Mouse (Mus musculus) intestine, embryonic 15.5 days (tissue): ENCODE measurements around the gene 2810408A11Rik. TPM values are rescaled to one million over a fixed set of nuclear protein-coding genes. Genes with fewer than 3 reads are reported as not detected.
"Not testable (repeated sequence)": the region's sequence is repeated elsewhere in the genome, so short reads cannot be mapped to it uniquely, and the experiment has no call there.

ENCODE experiments used
- ATAC-seq: fragments of 200-750 bp; cut with Nextera tagmentation; 2 replicates; pipeline ENCODE4 v1.8.0; 2017; ENCODE audit warnings: moderate TSS enrichment, moderate library complexity
- H3K27ac ChIP-seq: fragments of 300-500 bp; sonication (generic); 2 replicates; pipeline ENCODE4 v1.5.1; 2015; ENCODE audit warnings: mild to moderate bottlenecking, inconsistent platforms
- H3K27me3 ChIP-seq: fragments of 300-500 bp; sonication (generic); replicated peaks from 2 replicates; pipeline ENCODE4 v1.6.1; 2015; ENCODE audit warnings: inconsistent platforms
- H3K36me3 ChIP-seq: fragments of 300-500 bp; sonication (generic); 2 replicates; pipeline ENCODE4 v1.6.1; 2015; ENCODE audit warnings: inconsistent platforms
- H3K4me1 ChIP-seq: fragments of 300-500 bp; sonication (generic); replicated peaks from 2 replicates; pipeline ENCODE4 v1.6.1; 2015; ENCODE audit warnings: inconsistent platforms
- H3K4me2 ChIP-seq: fragments of 300-500 bp; sonication (generic); replicated peaks from 2 replicates; pipeline ENCODE4 v1.6.1; 2015; ENCODE audit warnings: mild to moderate bottlenecking, inconsistent platforms
- H3K4me3 ChIP-seq: fragments of 300-500 bp; sonication (generic); replicated peaks from 2 replicates; pipeline ENCODE4 v1.5.1; 2015; ENCODE audit warnings: inconsistent platforms
- H3K9ac ChIP-seq: fragments of 300-500 bp; sonication (generic); 2 replicates; pipeline ENCODE4 v1.6.1; 2015; ENCODE audit warnings: inconsistent platforms
- H3K9me3 ChIP-seq: fragments of 300-500 bp; sonication (generic); 2 replicates; pipeline ENCODE4 v1.6.1; 2016; ENCODE audit warnings: inconsistent platforms
- WGBS: fragments of 180-500 bp; shearing (Covaris S2); methylation state at CpG from one replicate; pipeline ENCODE4 v1.1.7; 2015; 5-methylcytosine and 5-hydroxymethylcytosine counted together
- polyA plus RNA-seq: library from polyadenylated mRNA; unstranded; fragments of >200 nt; fragmentation: Nextera tagmentation; extraction: Ambion mirVana; gene quantifications from 2 replicates; pipeline ENCODE4 v1.2.1, GENCODE M21; 2015

The 2810408A11Rik gene
- polyA plus RNA-seq, 1 experiment from 2014 or later: 7.7 TPM

GRCm38 (mm10) chr11:69937834-69938233, 37.0 kb upstream of the 2810408A11Rik start:
- H3K4me3 ChIP-seq: no peak overlapping the region
- ATAC-seq: no peak
- H3K27me3 ChIP-seq: peaks cover 8% of the 10 kb centered on the region; the same call in 1 of the 2 replicates
- no peaks in the 10 kb centered on the region for H3K9me3 ChIP-seq
- H3K36me3 ChIP-seq: no peaks in the 10 kb centered on the region
- 76% methylated on average over 5 of the region's 5 CpGs for WGBS
- H3K4me2 ChIP-seq: peak overlapping the region; percentile 100; the same call in 1 of the 2 replicates
- no peak overlapping the region for H3K27ac ChIP-seq
- H3K4me1 ChIP-seq: peaks cover 37% of the 10 kb centered on the region
- no peak overlapping the region for H3K9ac ChIP-seq

GRCm38 (mm10) chr11:69937385-69937784, 36.6 kb upstream of the 2810408A11Rik start:
- Histone ChIP-seq H3K4me1 (peaks cover 37% of the 10 kb centered on the region), H3K9me3 (no peaks in the 10 kb centered on the region), H3K4me2 (peak overlapping the region; percentile 100; the same call in 1 of the 2 replicates), H3K27ac (peak overlapping the region; percentile 14; the same call in 1 of the 2 replicates), H3K27me3 (peaks cover 8% of the 10 kb centered on the region; the same call in 1 of the 2 replicates), H3K4me3 (no peak overlapping the region; the same call in 1 of the 2 replicates), H3K36me3 (no peaks in the 10 kb centered on the region), H3K9ac (no peak overlapping the region)
- WGBS: 30% methylated on average over 4 of the region's 4 CpGs
- ATAC-seq: no peak

GRCm38 (mm10) chr11:69936714-69937347, 36.0 kb upstream of the 2810408A11Rik start:
- peaks cover 8% of the 10 kb centered on the region; the same call in 1 of the 2 replicates for H3K27me3 ChIP-seq
- WGBS: 33% methylated on average over 9 of the region's 9 CpGs
- H3K36me3 ChIP-seq: no peaks in the 10 kb centered on the region
- H3K4me3 ChIP-seq: peak overlapping the region; percentile 54
- peak overlapping the region; percentile 100 for H3K4me2 ChIP-seq
- H3K27ac ChIP-seq: peak overlapping the region; percentile 14; the same call in 1 of the 2 replicates
- no peaks in the 10 kb centered on the region for H3K9me3 ChIP-seq
- H3K9ac ChIP-seq: peak overlapping the region; percentile 52
- peaks cover 37% of the 10 kb centered on the region for H3K4me1 ChIP-seq
- no peak for ATAC-seq

DNA sequence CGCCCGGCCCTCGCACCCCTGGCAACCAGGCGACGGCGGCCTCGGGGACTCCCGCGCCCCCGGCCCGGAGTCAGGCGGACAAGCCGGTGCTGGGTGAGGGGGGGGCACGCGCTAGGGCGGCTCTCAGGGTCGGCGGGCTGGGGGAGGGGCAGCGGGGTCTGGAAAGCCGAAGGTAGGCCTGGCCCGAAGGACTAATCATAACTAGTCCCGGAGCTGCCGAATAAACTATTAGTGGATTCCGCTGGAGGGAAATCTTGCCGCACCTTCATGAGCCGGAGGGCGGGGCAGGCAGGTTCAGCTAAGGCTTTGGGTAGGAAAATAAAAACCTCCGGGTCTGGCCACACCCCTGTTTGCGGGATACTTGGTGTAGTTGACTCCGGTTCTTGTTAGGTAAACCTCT, 35.4 kb upstream of the 2810408A11Rik start:
- H3K9ac ChIP-seq: peak overlapping the region; percentile 52
- no peaks in the 10 kb centered on the region for H3K36me3 ChIP-seq
- peaks cover 37% of the 10 kb centered on the region for H3K4me1 ChIP-seq
- H3K4me3 ChIP-seq: peak overlapping the region; percentile 54
- under 1% methylated on average over 21 of the region's 30 CpGs for WGBS
- no peak overlapping the region for H3K27ac ChIP-seq
- peak; percentile 26 for ATAC-seq
- peak overlapping the region; percentile 100 for H3K4me2 ChIP-seq
- peaks cover 8% of the 10 kb centered on the region; the same call in 1 of the 2 replicates for H3K27me3 ChIP-seq
- H3K9me3 ChIP-seq: no peaks in the 10 kb centered on the region

DNA sequence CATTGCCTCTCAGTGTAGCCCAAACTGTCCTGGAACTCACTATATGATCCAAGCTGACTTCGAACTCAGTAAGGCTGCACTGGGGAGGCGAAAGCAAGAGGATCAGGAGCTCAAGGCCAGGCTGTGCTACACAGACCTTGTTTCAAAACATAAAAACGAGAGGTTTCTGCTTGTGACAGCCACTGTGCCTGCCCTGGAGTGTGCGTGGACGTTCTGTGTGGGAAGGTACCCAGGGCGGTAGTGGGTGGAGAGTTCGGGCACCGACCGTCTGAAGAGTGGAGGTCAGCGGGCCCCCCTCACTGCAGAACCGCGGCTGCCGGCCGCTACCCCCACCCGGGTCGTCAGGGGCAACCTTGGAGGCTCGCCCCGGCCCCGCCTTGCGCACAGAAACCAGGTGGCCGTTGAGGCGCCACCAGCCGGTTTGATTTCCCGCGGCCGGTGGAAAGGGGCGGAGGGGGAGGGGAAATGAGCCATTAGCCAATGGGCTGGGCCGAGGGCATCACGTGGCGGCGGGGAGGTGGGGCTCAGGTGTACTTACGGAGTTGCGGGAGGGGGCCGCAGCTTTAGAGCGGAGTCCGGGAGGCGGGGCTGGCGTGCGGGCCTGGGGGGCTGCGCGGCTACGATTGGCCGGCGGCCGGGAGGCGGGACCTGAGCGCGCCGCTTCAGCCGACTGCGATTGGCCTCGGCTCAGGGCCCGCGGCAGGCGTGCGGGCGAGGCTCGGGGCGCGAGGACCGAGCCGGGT, 34.5 kb upstream of the 2810408A11Rik start, which contains the start of gene Ybx2:
Gene Ybx2 (plus strand): TSS at position 660 of the 743 bp plus-strand sequence.
- H3K36me3 ChIP-seq: no peaks in the 10 kb centered on the region
- peak; percentile 90 for ATAC-seq
- H3K4me1 ChIP-seq: peaks cover 37% of the 10 kb centered on the region
- WGBS: 1% methylated on average over 54 of the region's 62 CpGs
- H3K4me2 ChIP-seq: peak within 1 kb of the TSS; percentile 100
- peaks cover 8% of the 10 kb centered on the region; the same call in 1 of the 2 replicates for H3K27me3 ChIP-seq
- peak within 1 kb of the TSS; percentile 54 for H3K4me3 ChIP-seq
- 0 out of 2 replicates have a peak within 1 kb of the TSS, but pooled peaks have one; percentile 13 for H3K27ac ChIP-seq
- H3K9ac ChIP-seq: peak within 1 kb of the TSS; percentile 52
- no peaks in the 10 kb centered on the region for H3K9me3 ChIP-seq

- Histone ChIP-seq H3K4me1 (peaks cover 37% of the 10 kb centered on the region), H3K4me3 (no peak overlapping the region), H3K9me3 (no peaks in the 10 kb centered on the region), H3K27me3 (peaks cover 8% of the 10 kb centered on the region; the same call in 1 of the 2 replicates), H3K36me3 (no peaks in the 10 kb centered on the region), H3K9ac (no peak overlapping the region), H3K27ac (no peak overlapping the region), H3K4me2 (peak overlapping the region; percentile 100)
- WGBS: 12% methylated on average over 6 of the region's 6 CpGs
- no peak for ATAC-seq
Observed at GRCm38 (mm10) chr11:69934681-69935080, 33.9 kb upstream of the 2810408A11Rik start.

DNA sequence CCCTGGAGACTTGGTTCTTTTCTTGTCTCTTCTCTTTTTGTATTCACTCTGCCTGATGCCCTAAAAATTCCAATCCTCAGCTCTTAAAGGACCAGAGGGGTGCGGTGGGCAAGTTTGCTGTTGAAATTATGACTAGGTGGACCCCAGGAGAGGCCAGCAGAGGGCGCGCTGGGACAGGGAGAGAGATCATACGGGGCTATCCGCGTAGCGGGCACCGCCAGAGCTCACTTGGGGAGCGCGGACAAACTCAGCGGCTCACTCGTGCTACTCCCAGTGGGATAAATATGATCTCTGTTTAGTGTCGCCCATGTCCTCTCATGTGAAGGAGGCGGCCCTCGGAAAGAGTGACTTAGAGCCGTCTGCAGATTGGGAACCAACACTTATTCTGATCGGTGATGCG, 33.4 kb upstream of the 2810408A11Rik start:
- H3K4me1 ChIP-seq: peaks cover 37% of the 10 kb centered on the region
- peak; percentile 63 for ATAC-seq
- no peak overlapping the region for H3K27ac ChIP-seq
- peaks cover 8% of the 10 kb centered on the region; the same call in 1 of the 2 replicates for H3K27me3 ChIP-seq
- H3K4me2 ChIP-seq: peak overlapping the region; percentile 60
- no peak overlapping the region for H3K9ac ChIP-seq
- WGBS: 1% methylated on average over 18 of the region's 18 CpGs
- H3K9me3 ChIP-seq: no peaks in the 10 kb centered on the region
- no peaks in the 10 kb centered on the region for H3K36me3 ChIP-seq
- peak overlapping the region; percentile 22 for H3K4me3 ChIP-seq

- Histone ChIP-seq H3K4me2 (no peak overlapping the region), H3K9ac (no peak overlapping the region), H3K27ac (no peak overlapping the region), H3K27me3 (peaks cover 8% of the 10 kb centered on the region; the same call in 1 of the 2 replicates), H3K36me3 (no peaks in the 10 kb centered on the region), H3K4me1 (peaks cover 34% of the 10 kb centered on the region), H3K9me3 (no peaks in the 10 kb centered on the region), H3K4me3 (no peak overlapping the region)
- 66% methylated on average over 4 of the region's 4 CpGs for WGBS
- ATAC-seq: no peak
Observed at GRCm38 (mm10) chr11:69933066-69933465, 32.3 kb upstream of the 2810408A11Rik start.

DNA sequence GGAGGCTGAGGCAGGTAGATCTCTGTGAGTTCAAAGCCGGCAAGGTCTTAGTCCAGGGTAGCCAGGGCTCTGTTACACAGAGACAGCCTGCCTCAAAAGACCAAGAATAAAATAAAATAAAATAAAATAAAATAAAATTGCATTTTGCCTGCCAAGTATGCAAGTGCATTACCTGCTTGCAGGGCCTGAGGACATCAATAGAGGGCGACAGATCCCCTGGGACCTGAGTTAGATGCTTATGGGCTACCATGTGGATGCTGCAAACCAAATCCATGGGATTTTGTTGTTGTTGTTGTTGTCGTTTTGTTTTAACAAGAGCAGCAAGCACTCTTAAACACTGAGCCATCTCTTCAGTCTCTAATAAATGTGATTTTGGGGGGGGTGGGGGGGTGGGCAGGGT, 31.5 kb upstream of the 2810408A11Rik start:
- Histone ChIP-seq H3K27me3 (0 out of 2 replicates have a peak, but pooled peaks cover 3% of the 10 kb centered on the region), H3K4me1 (peaks cover 30% of the 10 kb centered on the region), H3K27ac (no peak overlapping the region), H3K9me3 (no peaks in the 10 kb centered on the region), H3K4me3 (no peak overlapping the region), H3K4me2 (no peak overlapping the region), H3K9ac (no peak overlapping the region), H3K36me3 (no peaks in the 10 kb centered on the region)
- no peak for ATAC-seq
- WGBS: 46% methylated on average over 3 of the region's 3 CpGs

GRCm38 (mm10) chr11:69931769-69932168, 31.0 kb upstream of the 2810408A11Rik start:
- ATAC-seq: no peak
- Histone ChIP-seq H3K36me3 (no peaks in the 10 kb centered on the region), H3K4me3 (no peak overlapping the region), H3K27ac (no peak overlapping the region), H3K4me1 (peaks cover 25% of the 10 kb centered on the region), H3K9me3 (no peaks in the 10 kb centered on the region), H3K27me3 (0 out of 2 replicates have a peak, but pooled peaks cover 3% of the 10 kb centered on the region), H3K4me2 (no peak overlapping the region), H3K9ac (no peak overlapping the region)
- WGBS: 70% methylated on average over 8 of the region's 8 CpGs

DNA sequence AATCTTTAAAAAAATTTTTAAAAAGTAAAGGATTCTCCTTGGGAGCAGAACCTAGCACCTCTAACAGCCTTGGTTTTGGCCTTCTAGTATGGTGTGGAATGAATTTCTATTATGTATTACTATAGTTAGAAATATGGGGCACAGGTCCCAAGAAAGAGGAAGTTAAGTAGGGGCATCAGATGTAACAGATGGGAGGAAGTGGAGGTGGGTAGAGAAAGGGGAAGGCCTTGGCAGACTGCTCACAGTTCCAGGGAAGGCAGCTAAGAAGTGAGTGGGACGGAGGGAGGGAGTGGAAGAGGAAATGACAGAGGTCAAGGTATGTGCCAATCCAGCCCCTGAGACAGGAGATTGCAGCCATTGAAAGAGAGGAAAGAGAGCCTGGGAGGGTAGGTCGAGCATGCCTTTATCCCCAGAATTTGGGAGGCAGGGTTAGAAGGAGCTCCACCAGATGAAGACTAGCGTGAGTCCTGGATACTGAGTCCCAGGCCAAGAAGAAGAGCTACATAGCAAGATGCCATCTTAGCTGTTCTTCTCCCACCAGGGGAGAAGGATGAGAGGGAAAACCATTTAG, 30.3 kb upstream of the 2810408A11Rik start:
- Histone ChIP-seq H3K9ac (no peak overlapping the region), H3K36me3 (no peaks in the 10 kb centered on the region), H3K4me1 (peaks cover 18% of the 10 kb centered on the region), H3K4me2 (no peak overlapping the region), H3K4me3 (no peak overlapping the region), H3K27me3 (0 out of 2 replicates have a peak, but pooled peaks cover 3% of the 10 kb centered on the region), H3K27ac (no peak overlapping the region), H3K9me3 (no peaks in the 10 kb centered on the region)
- ATAC-seq: no peak
- WGBS: 80% methylated on average over 3 of the region's 3 CpGs

- not testable (repeated sequence) for H3K4me2 ChIP-seq, H3K9ac ChIP-seq, H3K36me3 ChIP-seq, H3K27ac ChIP-seq, H3K27me3 ChIP-seq, H3K4me1 ChIP-seq, ATAC-seq, H3K9me3 ChIP-seq, H3K4me3 ChIP-seq
- WGBS: 88% methylated on average over 8 of the region's 8 CpGs
Observed at GRCm38 (mm10) chr11:69930176-69930575, 29.4 kb upstream of the 2810408A11Rik start.
